8 mouse cellular contexts compared by ENCODE assay signal in genomic region chr3:51339734-51340551, GRCm38 (mm10). TPM values are rescaled to one million over a fixed set of nuclear protein-coding genes. Genes with fewer than 3 reads are reported as not detected.
DNase-seq lines count a peak whose midpoint lies in the region; ATAC-seq and TF ChIP-seq lines count a peak whose summit lies in the region.

No protein-coding gene starts in this region.

- no peak for DNase-seq in heart, adult 2 months
- DNase-seq in heart, adult 11 months, result no peak
- peak; percentile 77 for DNase-seq in intestine, embryonic 14.5 days (ENCODE audit: low spot score)
- DNase-seq in midbrain, embryonic 14.5 days, result peak; percentile 64
- peak; percentile 69 for DNase-seq in stomach, postnatal 0 days (ENCODE audit: low spot score)

- peaks cover 4% of the 10 kb centered on the region for H3K4me1 ChIP-seq in heart, adult 2 months (ENCODE audit: control insufficient read depth, insufficient read depth, low read length)
- H3K4me1 ChIP-seq in bone marrow macrophage, adult 2 months (ENCODE audit: control insufficient read depth, insufficient read depth, low read length), result peaks cover 21% of the 10 kb centered on the region
- peaks cover 17% of the 10 kb centered on the region for H3K4me1 ChIP-seq in forebrain, embryonic 15.5 days
- H3K4me1 ChIP-seq in intestine, embryonic 14.5 days (replicated peaks; ENCODE audit: control insufficient read depth, insufficient read depth, low read length), result peaks cover 4% of the 10 kb centered on the region
- H3K4me1 ChIP-seq in limb, embryonic 15.5 days, result peaks cover 5% of the 10 kb centered on the region
- peaks cover 12% of the 10 kb centered on the region; the same call in 1 of the 2 replicates for H3K4me1 ChIP-seq in midbrain, embryonic 14.5 days (ENCODE audit: control insufficient read depth, insufficient read depth, low read length)
- H3K4me1 ChIP-seq in stomach, postnatal 0 days (replicated peaks; ENCODE audit: control insufficient read depth, insufficient read depth), result no peaks in the 10 kb centered on the region

- no peak for TF ChIP-seq EP300 in heart, adult 2 months (IDR thresholded peaks at IDR 0.05; ENCODE audit: insufficient read depth, low read depth, low read length)
- TF ChIP-seq EP300 in stomach, postnatal 0 days (optimal IDR thresholded peaks at IDR 0.05), result no peak

- peaks cover 3% of the 10 kb centered on the region for H3K79me2 ChIP-seq in heart, adult 2 months (replicated peaks; ENCODE audit: control insufficient read depth, insufficient read depth, low read length)

- 0 out of 2 replicates have a peak, but pooled peaks have one; percentile 0 for ATAC-seq in forebrain, embryonic 15.5 days (replicated peaks)
- ATAC-seq in intestine, embryonic 14.5 days (replicated peaks; ENCODE audit: low FRiP score, low TSS enrichment, low read depth), result peak; percentile 57
- no peak; the same call in 1 of the 2 replicates for ATAC-seq in limb, embryonic 15.5 days (ENCODE audit: insufficient number of reproducible peaks, low FRiP score, low TSS enrichment, low read depth)
- peak; percentile 49 for ATAC-seq in midbrain, embryonic 14.5 days (ENCODE audit: low FRiP score, low TSS enrichment)
- ATAC-seq in stomach, postnatal 0 days (ENCODE audit: low FRiP score, low TSS enrichment), result peak; percentile 59

- peak overlapping the region; percentile 55 for H3K4me2 ChIP-seq in forebrain, embryonic 15.5 days (replicated peaks)
- H3K4me2 ChIP-seq in intestine, embryonic 14.5 days (ENCODE audit: low read length), result peak overlapping the region; percentile 76
- peak overlapping the region; percentile 88 for H3K4me2 ChIP-seq in limb, embryonic 15.5 days
- peak overlapping the region; percentile 82 for H3K4me2 ChIP-seq in midbrain, embryonic 14.5 days (ENCODE audit: low read length)
- H3K4me2 ChIP-seq in stomach, postnatal 0 days (replicated peaks; ENCODE audit: low read depth), result peak overlapping the region; percentile 92

- no peaks in the 10 kb centered on the region; the same call in 1 of the 2 replicates for H3K36me3 ChIP-seq in heart, adult 2 months (ENCODE audit: control insufficient read depth, insufficient read depth, low read length)
- H3K36me3 ChIP-seq in forebrain, embryonic 15.5 days, result no peaks in the 10 kb centered on the region
- no peaks in the 10 kb centered on the region for H3K36me3 ChIP-seq in intestine, embryonic 14.5 days (ENCODE audit: control insufficient read depth, insufficient read depth, low read length)
- no peaks in the 10 kb centered on the region for H3K36me3 ChIP-seq in limb, embryonic 15.5 days
- H3K36me3 ChIP-seq in midbrain, embryonic 14.5 days (ENCODE audit: control insufficient read depth, insufficient read depth, low read length), result no peaks in the 10 kb centered on the region
- H3K36me3 ChIP-seq in stomach, postnatal 0 days (ENCODE audit: control insufficient read depth, insufficient read depth, low read length), result no peaks in the 10 kb centered on the region

- peak overlapping the region; percentile 100 for H3K27ac ChIP-seq in heart, adult 2 months
- peak overlapping the region; percentile 97 for H3K27ac ChIP-seq in bone marrow macrophage, adult 2 months (ENCODE audit: insufficient read depth, low read depth, low read length)
- peak overlapping the region; percentile 100 for H3K27ac ChIP-seq in forebrain, embryonic 15.5 days (replicated peaks)
- H3K27ac ChIP-seq in intestine, embryonic 14.5 days (ENCODE audit: low read depth), result peak overlapping the region; percentile 94
- peak overlapping the region; percentile 94 for H3K27ac ChIP-seq in limb, embryonic 15.5 days
- peak overlapping the region; percentile 99 for H3K27ac ChIP-seq in midbrain, embryonic 14.5 days (replicated peaks; ENCODE audit: low read depth, low read length)
- H3K27ac ChIP-seq in stomach, postnatal 0 days (replicated peaks), result peak overlapping the region; percentile 99

- H3K27me3 ChIP-seq in heart, adult 2 months (ENCODE audit: control insufficient read depth, insufficient read depth, low read length), result no peaks in the 10 kb centered on the region
- H3K27me3 ChIP-seq in forebrain, embryonic 15.5 days, result no peaks in the 10 kb centered on the region
- H3K27me3 ChIP-seq in intestine, embryonic 14.5 days (replicated peaks; ENCODE audit: control insufficient read depth, insufficient read depth, low read length), result no peaks in the 10 kb centered on the region
- H3K27me3 ChIP-seq in limb, embryonic 15.5 days, result no peaks in the 10 kb centered on the region
- no peaks in the 10 kb centered on the region for H3K27me3 ChIP-seq in midbrain, embryonic 14.5 days (ENCODE audit: control insufficient read depth, insufficient read depth, low read length)
- no peaks in the 10 kb centered on the region for H3K27me3 ChIP-seq in stomach, postnatal 0 days (ENCODE audit: control insufficient read depth, insufficient read depth, low read length)

- H3K9me3 ChIP-seq in forebrain, embryonic 15.5 days, result no peaks in the 10 kb centered on the region
- H3K9me3 ChIP-seq in intestine, embryonic 14.5 days (ENCODE audit: control insufficient read depth, low read length), result peaks cover 4% of the 10 kb centered on the region; the same call in 1 of the 2 replicates
- H3K9me3 ChIP-seq in limb, embryonic 15.5 days, result no peaks in the 10 kb centered on the region
- H3K9me3 ChIP-seq in midbrain, embryonic 14.5 days (ENCODE audit: control insufficient read depth, low read length), result no peaks in the 10 kb centered on the region
- H3K9me3 ChIP-seq in stomach, postnatal 0 days (ENCODE audit: control insufficient read depth, low read length), result no peaks in the 10 kb centered on the region

- intact Hi-C loops in heart, adult 2 months (cut with DNase I), result loop anchor here (1.0 kb wide), 1 partner anchor 64 kb away; no protein-coding TSS in a partner anchor

- H3K9ac ChIP-seq in heart, adult 2 months (ENCODE audit: low read depth, low read length), result peak overlapping the region; percentile 98
- H3K9ac ChIP-seq in forebrain, embryonic 15.5 days (replicated peaks), result peak overlapping the region; percentile 94
- H3K9ac ChIP-seq in intestine, embryonic 14.5 days (ENCODE audit: low read length), result peak overlapping the region; percentile 79
- peak overlapping the region; percentile 75 for H3K9ac ChIP-seq in limb, embryonic 15.5 days
- H3K9ac ChIP-seq in midbrain, embryonic 14.5 days (replicated peaks; ENCODE audit: low read length), result peak overlapping the region; percentile 94
- peak overlapping the region; percentile 94 for H3K9ac ChIP-seq in stomach, postnatal 0 days (ENCODE audit: low read length)

- H3K4me3 ChIP-seq in heart, adult 2 months, result peak overlapping the region; percentile 90
- peak overlapping the region; percentile 87 for H3K4me3 ChIP-seq in bone marrow macrophage, adult 2 months (ENCODE audit: insufficient read depth, low read length)
- H3K4me3 ChIP-seq in forebrain, embryonic 15.5 days, result peak overlapping the region; percentile 91
- peak overlapping the region; percentile 78 for H3K4me3 ChIP-seq in intestine, embryonic 14.5 days (ENCODE audit: low read depth, low read length)
- peak overlapping the region; percentile 75 for H3K4me3 ChIP-seq in limb, embryonic 15.5 days
- peak overlapping the region; percentile 97 for H3K4me3 ChIP-seq in midbrain, embryonic 14.5 days (replicated peaks; ENCODE audit: low read depth, low read length)
- peak overlapping the region; percentile 95 for H3K4me3 ChIP-seq in stomach, postnatal 0 days (ENCODE audit: low read depth, low read length)

- under 1% methylated on average over 112 of the region's 113 CpGs for WGBS in heart, adult 2 months
- WGBS in forebrain, embryonic 15.5 days, result under 1% methylated on average over 107 of the region's 113 CpGs
- 0% methylated on average over 90 of the region's 113 CpGs for WGBS in intestine, embryonic 14.5 days
- WGBS in limb, embryonic 15.5 days, result under 1% methylated on average over 99 of the region's 113 CpGs
- under 1% methylated on average over 109 of the region's 113 CpGs for WGBS in midbrain, embryonic 14.5 days
- 0% methylated on average over 60 of the region's 113 CpGs for WGBS in stomach, postnatal 0 days

- no peak for TF ChIP-seq CTCF in heart, adult 2 months (IDR thresholded peaks at IDR 0.05)
- TF ChIP-seq CTCF in bone marrow macrophage, adult 2 months (IDR thresholded peaks at IDR 0.05; ENCODE audit: low read depth, low read length), result no peak
- TF ChIP-seq CTCF in stomach, postnatal 0 days (IDR thresholded peaks at IDR 0.05; ENCODE audit: low read depth), result no peak

- no peak for TF ChIP-seq POLR2A in heart, adult 2 months (IDR thresholded peaks at IDR 0.05; ENCODE audit: insufficient read depth, low read depth, low read length)
- TF ChIP-seq POLR2A in bone marrow macrophage, adult 2 months (IDR thresholded peaks at IDR 0.05; ENCODE audit: borderline replicate concordance, low read depth, low read length), result no peak

RNA-seq across cellular contexts. Expression of gene Elf2, which starts 0.5 kb away (rescaled TPM):
- 10 to 100 TPM; 55.7 to 56.9 TPM for total RNA-seq in heart, adult 2 months (2021)
- polyA plus RNA-seq in heart, adult 2 months (2012; rRNA removed), result 25.6 and 38.1 TPM in 2 replicates
- polyA plus RNA-seq in bone marrow macrophage, adult 2 months (2012; ENCODE audit: insufficient read depth, insufficient read length, missing spikeins), result 54.0 and 57.6 TPM in 2 replicates
- 53.6 and 54.8 TPM in 2 replicates for polyA plus RNA-seq in forebrain, embryonic 15.5 days (2015; fragmentation: Nextera tagmentation; extraction: Ambion mirVana)
- 57.4 and 65.1 TPM in 2 replicates for polyA plus RNA-seq in intestine, embryonic 14.5 days (2014; fragmentation: Nextera tagmentation; extraction: Ambion mirVana)
- polyA plus RNA-seq in limb, embryonic 15.5 days (2015; fragmentation: Nextera tagmentation; extraction: Ambion mirVana), result 46.6 and 74.3 TPM in 2 replicates
- 28.6 and 37.3 TPM in 2 replicates for polyA plus RNA-seq in midbrain, embryonic 14.5 days (2014; fragmentation: Nextera tagmentation; extraction: Ambion mirVana)
- 32.4 and 36.3 TPM in 2 replicates for polyA plus RNA-seq in stomach, postnatal 0 days (2015; fragmentation: Nextera tagmentation; extraction: Ambion mirVana)

RNA-seq across cellular contexts. Expression of gene Mgarp, which starts 56.6 kb away (rescaled TPM):
- under 1 TPM in 1 of 2 experiments, not detected in 1; 0.70 TPM for total RNA-seq in heart, adult 2 months (2021)
- 0.12 and 0.41 TPM in 2 replicates for polyA plus RNA-seq in heart, adult 2 months (2012; rRNA removed)
- polyA plus RNA-seq in bone marrow macrophage, adult 2 months (2012; ENCODE audit: insufficient read depth, insufficient read length, missing spikeins), result not detected in 2 replicates
- 0.50 and 0.60 TPM in 2 replicates for polyA plus RNA-seq in forebrain, embryonic 15.5 days (2015; fragmentation: Nextera tagmentation; extraction: Ambion mirVana)
- polyA plus RNA-seq in intestine, embryonic 14.5 days (2014; fragmentation: Nextera tagmentation; extraction: Ambion mirVana), result 4.6 and 4.8 TPM in 2 replicates
- 6.7 TPM in 2 replicates for polyA plus RNA-seq in limb, embryonic 15.5 days (2015; fragmentation: Nextera tagmentation; extraction: Ambion mirVana)
- polyA plus RNA-seq in midbrain, embryonic 14.5 days (2014; fragmentation: Nextera tagmentation; extraction: Ambion mirVana), result 2.6 and 4.6 TPM in 2 replicates
- polyA plus RNA-seq in stomach, postnatal 0 days (2015; fragmentation: Nextera tagmentation; extraction: Ambion mirVana), result 0.73 and 0.82 TPM in 2 replicates

Comparison
In these comparisons a context has a peak if more than half of its experiments do, and no peak if none do; other contexts are left out.
1. DNase-seq: peak in intestine, embryonic 14.5 days (single experiment), midbrain, embryonic 14.5 days (single experiment) and stomach, postnatal 0 days (single experiment); none in heart, adult 2 months (0 of 2) and heart, adult 11 months (single experiment).
2. Peak in every context shown above with its lines, with median percentiles within 50 percentile points of each other: H3K27ac ChIP-seq, H3K4me3 ChIP-seq, H3K9ac ChIP-seq and H3K4me2 ChIP-seq.